Mouse (Mus musculus) left cerebral cortex, adult 8-10 months (tissue): ENCODE measurements around the gene Sufu. TPM values are rescaled to one million over a fixed set of nuclear protein-coding genes. Genes with fewer than 3 reads are reported as not detected.

Experiments
- DNase-seq, 2 experiments: peaks; one replicate each; pipeline ENCODE4 v3.0.0; 2022; ENCODE audit warnings: low spot score in 2 of 2
- total RNA-seq, 4 experiments: library from RNA; stranded (reverse); gene quantifications; 2 replicates each; pipeline ENCODE4 v1.2.4; 2022

Sufu gene
- total RNA-seq, 4 experiments from 2014 or later: 15.8 to 20.0 (median 19.7) TPM

DNA sequence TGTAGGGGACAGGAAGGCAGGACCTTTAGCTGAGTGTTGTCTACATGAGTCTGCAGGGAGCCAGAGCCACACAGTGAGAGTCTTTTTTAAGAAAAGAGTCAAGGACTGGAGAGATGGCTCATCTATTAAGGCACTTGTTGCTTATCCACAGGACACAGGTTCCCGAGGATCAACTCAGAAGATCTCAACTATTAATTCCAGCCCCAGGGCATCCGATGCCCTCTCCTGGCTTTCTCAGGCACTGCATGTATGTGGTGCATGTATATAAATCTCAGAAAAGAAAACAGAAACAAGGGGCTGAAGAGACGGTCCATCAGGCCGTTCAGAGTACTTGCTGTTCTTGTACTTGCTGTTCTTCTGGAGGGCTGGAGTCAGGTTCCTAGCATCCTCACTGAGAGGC, 4.7 kb upstream of the Sufu start:
- no peak for DNase-seq

DNA sequence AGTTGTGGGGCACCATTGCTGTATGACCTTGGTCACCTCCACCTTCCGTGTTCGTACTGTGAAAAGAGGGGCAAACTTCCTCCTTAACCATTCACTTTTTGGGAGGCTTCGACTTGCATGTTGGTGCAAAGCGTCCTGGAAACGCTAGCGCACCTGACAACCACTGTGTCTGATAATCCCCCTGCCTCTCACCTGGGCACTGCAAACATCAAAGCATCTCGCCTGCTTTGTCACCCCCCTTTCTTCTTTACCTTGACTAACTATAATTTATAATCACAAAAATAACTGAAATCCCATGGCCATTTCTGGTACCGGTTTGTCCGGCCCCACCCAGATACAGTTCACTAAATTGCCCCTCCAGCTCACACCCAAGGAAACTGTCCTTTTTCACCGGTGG, 2.0 kb upstream of the Sufu start:
- no peak for DNase-seq

- peak; percentile 96 for DNase-seq
Observed at GRCm38 (mm10) chr19:46395109-46396009, 1.3 kb upstream of the Sufu start, which contains the start of gene Actr1a. TSS of gene Actr1a (minus strand) at chr19:46395748.

DNA sequence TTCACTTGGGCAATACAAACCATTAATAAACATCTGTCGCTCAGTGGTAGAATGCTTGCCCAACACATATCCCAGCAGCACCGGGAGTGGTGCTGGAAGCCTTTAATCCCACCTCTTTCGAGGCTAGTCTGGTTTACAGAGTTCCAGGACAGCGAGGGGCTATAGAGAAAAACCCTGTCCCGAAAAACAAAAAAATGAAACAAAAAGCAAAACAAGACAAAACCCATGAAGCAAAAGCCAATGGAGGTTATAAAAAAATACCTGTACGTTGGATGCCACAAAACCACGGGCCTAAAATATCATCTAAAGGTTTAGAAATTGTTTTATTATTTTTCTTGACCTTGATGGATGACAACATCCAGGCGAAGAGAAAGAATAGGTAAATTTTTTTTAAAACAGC, 587 bp upstream of the Sufu start:
- no peak for DNase-seq

DNA sequence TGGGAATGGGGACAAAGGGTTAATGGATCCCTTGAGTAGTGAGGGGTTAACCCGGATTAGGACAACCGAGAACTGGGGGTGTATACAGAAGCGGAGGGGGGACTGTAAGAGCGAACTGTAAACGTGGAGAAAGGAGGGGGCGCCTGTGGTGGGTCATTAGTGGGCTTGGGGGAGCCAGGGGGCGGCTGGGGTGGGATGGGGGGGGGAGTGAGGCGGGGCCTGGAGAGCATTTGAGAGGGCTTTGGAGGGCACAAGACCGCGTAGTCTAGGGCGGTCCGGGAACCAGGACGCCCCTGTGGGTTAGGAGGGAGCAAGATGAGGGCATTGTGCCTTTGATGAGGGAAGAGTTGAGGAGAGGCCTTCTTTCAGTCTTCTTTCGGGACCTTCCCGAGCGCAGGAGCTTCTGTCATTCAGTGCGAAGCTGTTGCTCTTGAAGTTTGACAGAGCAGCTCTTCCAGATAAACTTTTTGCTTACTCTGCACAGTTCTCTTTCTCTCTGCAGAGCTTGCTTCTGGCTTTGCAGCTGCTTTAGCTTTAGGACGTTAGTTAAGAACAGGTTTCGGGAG, 823 bp downstream of the Sufu start:
- no peak for DNase-seq

GRCm38 (mm10) chr19:46398401-46398800, 1.7 kb downstream of the Sufu start:
- DNase-seq: no peak

- no peak for DNase-seq
Observed at GRCm38 (mm10) chr19:46399372-46399771, 2.7 kb downstream of the Sufu start.

- DNase-seq: no peak
Observed at GRCm38 (mm10) chr19:46399886-46400285, 3.2 kb downstream of the Sufu start.

DNA sequence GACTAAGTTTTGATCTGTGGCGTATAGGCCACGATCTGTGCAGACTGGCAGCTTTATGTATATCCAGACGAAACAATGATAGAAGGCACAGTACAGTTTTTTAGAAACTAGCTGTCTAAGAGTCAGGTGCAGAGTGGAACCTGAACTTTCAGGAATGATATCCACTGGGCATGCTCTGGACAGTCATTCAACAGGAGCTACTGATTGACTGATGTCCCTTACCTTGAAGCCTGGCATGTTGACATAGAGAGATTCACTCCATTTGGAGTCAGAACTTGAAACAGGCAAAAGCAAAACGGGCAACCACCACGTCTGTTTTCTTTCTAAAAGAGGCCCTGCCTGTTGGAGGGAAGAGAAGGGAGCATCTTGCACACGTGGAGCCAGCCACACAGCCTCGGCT, 3.9 kb downstream of the Sufu start:
- no peak for DNase-seq

GRCm38 (mm10) chr19:46404030-46404429, 7.3 kb downstream of the Sufu start:
- DNase-seq: no peak

DNA sequence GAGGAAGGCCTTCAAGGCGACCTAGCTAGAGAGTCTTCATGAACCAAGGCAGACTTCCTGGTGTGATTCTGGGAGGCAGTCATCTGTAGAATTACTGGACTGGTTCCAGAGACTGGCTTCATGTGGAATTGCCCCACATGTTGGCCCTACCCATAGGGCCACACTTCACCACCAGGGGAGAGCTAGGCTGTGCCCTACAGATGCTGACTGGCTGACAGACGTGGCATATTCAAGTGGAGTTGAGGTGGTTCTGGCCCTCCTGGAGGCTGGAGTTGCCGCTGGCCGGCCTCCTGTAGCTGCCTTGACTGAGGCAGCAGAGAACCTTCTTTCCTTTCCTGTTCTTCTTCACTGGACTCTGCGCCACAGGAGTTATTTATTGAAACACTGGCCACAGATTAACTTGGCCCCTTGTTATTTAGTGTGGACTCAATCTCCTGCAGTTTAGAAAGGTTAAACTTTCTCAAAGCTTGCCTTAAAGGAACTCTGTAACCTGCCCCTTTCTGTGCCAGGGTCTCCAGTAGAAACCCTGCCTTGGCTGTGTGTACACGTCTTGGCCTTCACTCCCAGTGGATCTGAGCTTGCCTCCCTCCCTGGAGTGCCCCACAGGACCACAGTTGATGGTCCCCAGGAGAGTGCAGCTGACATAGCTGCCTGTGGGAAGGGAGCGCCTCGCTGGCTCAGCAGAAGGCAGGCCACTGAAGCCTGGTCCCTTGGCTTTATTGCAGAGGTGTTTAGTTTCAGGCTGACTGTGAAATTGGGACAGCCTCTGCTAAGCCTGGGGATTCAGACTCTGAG, 10.1 kb downstream of the Sufu start:
- no peak for DNase-seq

- DNase-seq: no peak
Observed at GRCm38 (mm10) chr19:46409506-46409905, 12.8 kb downstream of the Sufu start.

- DNase-seq: no peak
Observed at GRCm38 (mm10) chr19:46412056-46412805, 15.5 kb downstream of the Sufu start.

DNA sequence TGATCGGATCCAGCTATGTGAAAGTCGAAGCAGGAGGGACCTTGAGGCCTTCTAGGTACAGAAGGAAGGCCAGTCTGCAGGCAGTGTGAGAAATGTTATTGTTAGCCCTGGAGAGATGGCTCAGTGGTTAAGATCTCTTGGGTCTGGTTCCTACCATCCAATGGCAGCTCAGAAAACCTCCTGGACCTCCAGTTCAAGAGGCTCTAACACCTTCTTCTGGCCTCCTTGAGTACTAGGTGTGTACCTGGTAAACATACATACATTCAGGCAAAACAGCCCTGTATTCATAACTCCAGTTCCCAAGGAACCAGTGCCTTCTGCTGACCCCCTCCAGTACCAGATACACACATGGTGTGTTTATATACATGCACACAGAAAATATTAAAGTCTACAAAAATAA, 17.3 kb downstream of the Sufu start:
- DNase-seq: no peak

- DNase-seq: no peak
Observed at GRCm38 (mm10) chr19:46414486-46414885, 17.8 kb downstream of the Sufu start.

- no peak for DNase-seq
Observed at GRCm38 (mm10) chr19:46416276-46416675, 19.6 kb downstream of the Sufu start.

- DNase-seq: no peak
Observed at GRCm38 (mm10) chr19:46418051-46418450, 21.4 kb downstream of the Sufu start.

- DNase-seq: no peak
Observed at GRCm38 (mm10) chr19:46420410-46420809, 23.7 kb downstream of the Sufu start.

DNA sequence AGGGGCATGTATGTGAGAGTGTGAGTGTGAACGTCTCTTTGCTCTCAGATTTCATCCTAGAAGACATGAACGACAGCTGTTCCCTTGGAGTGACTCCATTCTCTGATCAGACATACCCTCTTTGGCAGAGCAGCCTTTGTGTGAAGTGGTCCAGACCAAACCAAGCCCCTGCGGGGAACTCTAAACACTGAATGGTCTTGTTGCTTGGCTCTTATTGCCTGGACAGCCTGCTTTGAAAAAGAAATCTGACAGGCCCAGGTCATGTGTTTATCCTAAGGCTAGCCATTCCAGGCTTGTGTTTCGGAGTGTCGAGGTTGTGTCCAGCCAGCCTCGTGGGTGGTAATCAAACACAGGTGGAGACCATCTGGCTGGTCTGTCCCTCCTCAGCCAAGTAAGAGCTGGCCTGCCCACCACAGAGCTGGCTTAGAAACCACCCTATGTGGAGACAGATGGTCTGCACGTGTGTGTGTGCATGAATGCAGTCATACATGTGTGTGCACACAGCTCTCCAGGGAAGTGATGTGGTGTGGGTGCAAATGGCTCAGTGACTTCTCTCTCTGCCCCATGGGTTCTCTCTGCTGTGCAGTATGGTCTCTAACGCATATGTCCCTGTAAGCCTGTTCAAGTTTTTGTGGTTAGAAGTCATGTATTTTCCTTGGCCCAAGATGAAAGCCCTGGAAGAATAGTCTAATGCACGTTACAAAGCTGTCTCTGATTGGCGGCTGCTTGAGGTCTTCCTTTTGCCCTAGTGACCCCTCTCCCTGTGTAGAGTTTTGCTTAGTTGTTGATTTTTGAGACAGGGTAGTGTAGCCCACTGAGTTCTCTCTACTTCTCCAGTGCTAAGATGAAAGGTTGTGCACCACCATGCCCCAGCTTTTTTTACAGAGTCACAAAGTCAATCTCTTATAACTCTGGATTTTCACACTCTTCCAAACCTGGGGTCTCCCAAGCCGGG, 26.0 kb downstream of the Sufu start:
- DNase-seq: peak in 1 of 2 experiments; percentile 20

DNA sequence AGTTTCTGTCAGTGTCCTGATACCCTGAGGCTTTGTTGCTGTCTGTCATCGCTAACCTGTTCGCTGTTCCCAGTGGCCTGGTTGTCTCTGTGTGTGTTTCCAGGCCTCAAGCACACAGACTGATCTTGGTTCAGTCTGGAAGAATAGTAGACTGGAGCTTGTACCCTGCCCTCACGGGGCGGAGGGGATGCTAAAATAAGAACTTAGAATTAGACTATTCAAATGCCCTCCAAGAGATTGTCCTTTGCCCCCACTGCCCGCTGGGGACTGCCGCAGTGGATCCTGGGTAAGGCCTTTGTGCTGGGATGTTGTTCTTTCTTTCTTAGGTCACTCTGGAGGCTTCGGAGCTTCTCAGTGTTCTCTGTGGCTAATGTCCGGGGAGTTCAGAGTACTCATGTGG, 28.6 kb downstream of the Sufu start:
- DNase-seq: no peak
